Mouse (Mus musculus) hindbrain, embryonic 10.5 days (tissue): ENCODE measurements around the gene Hoxa6. TPM values are rescaled to one million over a fixed set of nuclear protein-coding genes. Genes with fewer than 3 reads are reported as not detected.

Experiments used
- DNase-seq: peaks from one replicate; pipeline ENCODE4 v3.0.0-alpha.2; 2017; ENCODE audit warnings: low spot score
- H3K27ac ChIP-seq: fragments of 300-500 bp; sonication (generic); 2 replicates; pipeline ENCODE4 v1.5.1; 2016; ENCODE audit warnings: mild to moderate bottlenecking, moderate library complexity
- H3K27me3 ChIP-seq: fragments of 300-500 bp; sonication (generic); 2 replicates; pipeline ENCODE4 v1.6.1; 2016; ENCODE audit warnings: mild to moderate bottlenecking; ENCODE audit not compliant: poor library complexity, insufficient read depth, severe bottlenecking
- H3K36me3 ChIP-seq: fragments of 300-500 bp; sonication (generic); 2 replicates; pipeline ENCODE4 v1.6.1; 2016; ENCODE audit warnings: mild to moderate bottlenecking, moderate library complexity
- H3K4me1 ChIP-seq: fragments of 300-500 bp; sonication (generic); replicated peaks from 2 replicates; pipeline ENCODE4 v1.6.1; 2016; ENCODE audit warnings: mild to moderate bottlenecking
- H3K4me3 ChIP-seq: fragments of 300-500 bp; sonication (generic); 2 replicates; pipeline ENCODE4 v1.5.1; 2016; ENCODE audit warnings: mild to moderate bottlenecking, moderate library complexity
- H3K9me3 ChIP-seq: fragments of 300-500 bp; sonication (generic); 2 replicates; pipeline ENCODE4 v1.6.1; 2016; ENCODE audit warnings: mild to moderate bottlenecking, moderate library complexity
- WGBS: fragments of 180-500 bp; shearing (Covaris S2); methylation state at CpG from one replicate; pipeline ENCODE4 v1.1.7; 2016; 5-methylcytosine and 5-hydroxymethylcytosine counted together
- polyA plus RNA-seq: library from polyadenylated mRNA; unstranded; fragments of >200 nt; fragmentation: Nextera tagmentation; extraction: Ambion mirVana; gene quantifications from 2 replicates; pipeline ENCODE4 v1.2.1, GENCODE M21; 2016

Gene Hoxa6
- polyA plus RNA-seq, 1 experiment from 2014 or later = not detected

GRCm38 (mm10) chr6:52246916-52247315 lies 38.4 kb upstream of the Hoxa6 start:
- no peak overlapping the region for H3K27ac ChIP-seq
- 3% methylated on average over 3 of the region's 3 CpGs for WGBS
- H3K4me1 ChIP-seq = peaks cover 9% of the 10 kb centered on the region; the same call in 1 of the 2 replicates
- no peak for DNase-seq
- H3K4me3 ChIP-seq = no peak overlapping the region
- H3K9me3 ChIP-seq = no peaks in the 10 kb centered on the region
- H3K36me3 ChIP-seq = no peaks in the 10 kb centered on the region
- H3K27me3 ChIP-seq = peaks cover 100% of the 10 kb centered on the region

- Histone ChIP-seq H3K27ac (no peak overlapping the region), H3K4me3 (no peak overlapping the region), H3K27me3 (peaks cover 100% of the 10 kb centered on the region), H3K36me3 (no peaks in the 10 kb centered on the region), H3K4me1 (peaks cover 9% of the 10 kb centered on the region; the same call in 1 of the 2 replicates), H3K9me3 (no peaks in the 10 kb centered on the region)
- whole genome bisulfite sequencing = under 1% methylated on average over 26 of the region's 26 CpGs
- no peak for DNase-seq
Observed at GRCm38 (mm10) chr6:52246403-52246803, 37.9 kb upstream of the Hoxa6 start.

DNA sequence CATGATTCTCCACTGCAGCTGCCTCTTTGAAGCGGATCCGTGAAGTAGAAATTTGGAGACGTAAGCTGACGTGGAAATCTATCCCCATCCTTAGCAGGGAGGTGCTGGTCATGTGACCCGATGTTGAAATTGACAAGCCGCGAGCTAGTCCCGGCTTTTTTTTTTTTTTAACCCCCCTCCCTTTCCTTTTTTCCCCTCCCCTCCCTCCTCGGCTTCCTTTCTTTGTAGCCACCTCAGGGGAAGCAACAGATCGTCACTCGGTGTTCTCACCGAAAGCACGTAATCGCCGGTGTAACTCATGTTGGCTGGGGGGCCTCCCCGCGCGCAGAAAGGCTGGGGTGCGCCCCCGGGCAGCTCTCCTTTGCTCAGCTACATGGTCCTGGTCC lies 37.2 kb upstream of the Hoxa6 start, which contains the start of gene Hoxa11:
TSS of gene Hoxa11 (minus strand) at position 54 of the 386 bp plus-strand sequence.
- Histone ChIP-seq H3K4me1 (peaks cover 9% of the 10 kb centered on the region; the same call in 1 of the 2 replicates), H3K4me3 (no peak within 1 kb of the TSS), H3K27me3 (peaks cover 100% of the 10 kb centered on the region), H3K36me3 (no peaks in the 10 kb centered on the region), H3K9me3 (no peaks in the 10 kb centered on the region), H3K27ac (no peak within 1 kb of the TSS)
- 2% methylated on average over 20 of the region's 20 CpGs for WGBS
- no peak for DNase-seq

DNA sequence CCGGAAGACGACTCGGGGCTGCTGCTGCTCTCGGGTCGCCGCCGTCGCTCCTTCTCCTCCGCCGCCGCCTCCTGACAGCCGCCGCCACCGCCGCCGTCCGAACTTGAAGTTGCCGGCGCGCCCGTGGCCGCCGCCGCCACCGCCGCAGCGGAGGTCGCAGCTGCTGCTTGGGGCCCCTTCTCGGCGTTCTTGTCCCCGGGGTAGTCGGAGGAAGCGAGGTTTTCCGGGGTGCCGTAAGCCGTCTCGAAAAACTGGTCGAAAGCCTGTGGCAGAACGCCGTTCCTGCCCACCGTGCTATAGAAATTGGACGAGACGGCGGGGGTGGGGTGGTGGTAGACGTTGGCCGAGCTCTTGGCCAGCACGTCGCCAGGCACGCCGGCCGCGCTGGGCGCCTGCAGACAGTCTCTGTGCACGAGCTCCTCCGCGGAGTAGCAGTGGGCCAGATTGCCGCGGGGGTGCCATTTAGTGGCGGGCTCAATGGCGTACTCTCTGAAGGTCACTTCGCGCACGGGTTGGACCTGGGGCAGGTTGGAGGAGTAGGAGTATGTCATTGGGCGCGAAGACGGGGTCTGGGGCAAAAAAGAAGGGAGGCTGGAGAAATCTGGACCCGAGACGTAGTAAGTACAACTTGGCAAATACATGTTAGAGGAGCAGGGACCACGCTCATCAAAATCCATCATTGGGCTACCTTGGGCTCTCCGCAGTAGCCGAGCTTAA lies 36.7 kb upstream of the Hoxa6 start:
- WGBS = under 1% methylated on average over 71 of the region's 71 CpGs
- Histone ChIP-seq H3K27ac (no peak overlapping the region), H3K27me3 (peaks cover 100% of the 10 kb centered on the region), H3K9me3 (no peaks in the 10 kb centered on the region), H3K4me3 (no peak overlapping the region), H3K4me1 (peaks cover 10% of the 10 kb centered on the region; the same call in 1 of the 2 replicates), H3K36me3 (no peaks in the 10 kb centered on the region)
- no peak for DNase-seq

DNA sequence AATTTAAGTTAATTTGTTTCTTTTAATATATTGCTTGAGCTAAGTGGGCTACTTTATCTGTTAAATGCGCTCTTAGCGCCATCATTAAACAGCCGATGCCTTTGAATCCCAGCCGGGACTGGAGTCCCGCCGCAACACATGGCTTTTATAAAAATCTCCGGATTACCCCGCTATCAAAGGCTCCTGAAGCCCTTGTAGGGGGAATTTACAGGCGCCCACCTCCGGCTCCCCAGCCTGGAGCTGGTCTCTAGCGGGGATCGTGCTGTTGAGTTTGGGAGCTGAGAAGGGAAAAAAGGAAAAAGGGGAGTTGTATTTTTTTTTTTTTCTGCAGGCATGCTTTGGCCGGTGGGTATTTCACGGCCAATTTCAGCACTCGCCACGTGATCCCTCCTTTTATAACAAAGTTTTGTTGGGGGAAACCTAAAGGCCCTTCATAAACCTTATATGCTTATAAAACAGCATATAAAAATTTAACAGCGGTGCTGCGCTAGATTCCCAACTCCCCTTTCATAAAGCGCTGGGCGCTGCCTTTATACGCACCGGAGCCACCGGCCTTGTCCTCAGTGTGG lies 36.0 kb upstream of the Hoxa6 start:
- Histone ChIP-seq H3K4me1 (peaks cover 12% of the 10 kb centered on the region; the same call in 1 of the 2 replicates), H3K27me3 (peaks cover 100% of the 10 kb centered on the region), H3K36me3 (no peaks in the 10 kb centered on the region), H3K27ac (no peak overlapping the region), H3K4me3 (no peak overlapping the region), H3K9me3 (no peaks in the 10 kb centered on the region)
- WGBS = 2% methylated on average over 23 of the region's 23 CpGs
- DNase-seq = no peak

- Histone ChIP-seq H3K36me3 (no peaks in the 10 kb centered on the region), H3K27me3 (peaks cover 100% of the 10 kb centered on the region), H3K4me3 (no peak overlapping the region), H3K4me1 (peaks cover 12% of the 10 kb centered on the region; the same call in 1 of the 2 replicates), H3K27ac (no peak overlapping the region), H3K9me3 (no peaks in the 10 kb centered on the region)
- 1% methylated on average over 12 of the region's 12 CpGs for WGBS
- DNase-seq = no peak
Observed at GRCm38 (mm10) chr6:52243681-52244121, 35.2 kb upstream of the Hoxa6 start.

DNA sequence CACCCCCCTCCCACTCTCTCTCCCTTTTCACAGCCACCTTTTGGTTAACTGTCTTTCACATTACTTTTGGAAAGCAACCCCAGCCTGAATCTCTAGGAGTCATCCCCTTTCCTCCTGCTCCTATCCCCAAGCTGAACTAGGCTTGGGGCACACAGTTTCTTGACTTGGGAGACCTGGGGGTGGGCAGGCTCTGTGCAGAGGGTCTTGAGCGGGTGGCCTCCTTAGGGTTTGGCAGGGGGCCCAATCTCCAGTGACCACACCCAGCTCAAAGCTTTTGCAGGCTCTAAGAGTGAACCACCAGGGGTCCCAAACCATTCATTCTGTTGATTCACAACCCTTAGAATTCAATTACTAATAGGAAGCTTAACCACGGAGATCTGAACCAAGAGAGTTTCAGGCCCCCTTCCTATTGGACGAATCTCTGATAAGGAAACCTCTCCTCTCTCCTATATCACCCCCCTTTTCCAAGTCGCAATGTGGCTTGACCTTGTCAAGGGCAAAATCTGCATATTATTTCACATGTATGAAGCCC lies 34.3 kb upstream of the Hoxa6 start:
- Histone ChIP-seq H3K27me3 (peaks cover 100% of the 10 kb centered on the region), H3K27ac (no peak overlapping the region), H3K9me3 (no peaks in the 10 kb centered on the region), H3K4me3 (no peak overlapping the region), H3K4me1 (peaks cover 12% of the 10 kb centered on the region; the same call in 1 of the 2 replicates), H3K36me3 (no peaks in the 10 kb centered on the region)
- no peak for DNase-seq
- 5% methylated on average over 4 of the region's 4 CpGs for WGBS

DNA sequence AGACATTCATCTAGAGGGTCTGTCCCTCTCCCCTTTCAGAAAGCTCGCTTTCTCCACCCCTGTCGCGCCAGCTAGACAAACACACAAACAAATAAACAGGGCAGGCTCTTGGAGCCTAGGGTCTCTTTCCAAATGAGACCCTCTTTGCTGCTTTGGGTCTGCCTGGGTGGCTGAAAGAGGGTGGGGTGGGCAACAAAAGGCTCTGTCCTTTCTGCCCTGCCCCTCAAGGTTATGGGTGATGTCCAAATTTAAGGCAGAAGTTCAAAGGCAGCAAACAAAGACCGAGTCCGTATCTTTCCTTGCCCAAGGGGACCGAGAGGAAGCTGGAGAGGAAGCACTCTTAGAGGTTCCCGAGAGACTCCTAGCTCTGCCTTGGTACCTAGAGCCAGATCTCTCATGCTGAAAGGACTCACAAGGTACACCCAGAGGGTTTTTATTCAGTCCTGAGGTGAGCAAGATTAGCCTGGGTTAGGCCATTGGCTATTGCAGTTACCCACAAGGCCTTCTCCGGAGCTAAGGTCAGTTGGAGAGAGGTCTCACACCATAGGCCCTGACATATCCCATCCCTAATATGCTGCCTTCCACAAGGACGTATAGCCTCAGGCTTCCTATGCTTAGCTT lies 32.6 kb upstream of the Hoxa6 start:
- H3K27me3 ChIP-seq = peaks cover 100% of the 10 kb centered on the region
- H3K4me3 ChIP-seq = no peak overlapping the region
- WGBS = 4% methylated on average over 9 of the region's 9 CpGs
- H3K9me3 ChIP-seq = no peaks in the 10 kb centered on the region
- H3K27ac ChIP-seq = no peak overlapping the region
- H3K4me1 ChIP-seq = peaks cover 6% of the 10 kb centered on the region; the same call in 1 of the 2 replicates
- H3K36me3 ChIP-seq = no peaks in the 10 kb centered on the region
- DNase-seq = no peak

GRCm38 (mm10) chr6:52240389-52241000 lies 32.0 kb upstream of the Hoxa6 start, which contains the start of gene Hoxa10:
TSS of gene Hoxa10 (minus strand) at chr6:52240854.
- H3K4me3 ChIP-seq = peak within 1 kb of the TSS; percentile 18; the same call in 1 of the 2 replicates
- H3K27me3 ChIP-seq = peaks cover 100% of the 10 kb centered on the region
- H3K4me1 ChIP-seq = peaks cover 4% of the 10 kb centered on the region; the same call in 1 of the 2 replicates
- H3K36me3 ChIP-seq = no peaks in the 10 kb centered on the region
- peak; percentile 87 for DNase-seq
- H3K9me3 ChIP-seq = no peaks in the 10 kb centered on the region
- WGBS = under 1% methylated on average over 35 of the region's 35 CpGs
- no peak within 1 kb of the TSS for H3K27ac ChIP-seq

GRCm38 (mm10) chr6:52239625-52240388 lies 31.3 kb upstream of the Hoxa6 start:
- Histone ChIP-seq H3K27me3 (peaks cover 100% of the 10 kb centered on the region), H3K4me1 (0 out of 2 replicates have a peak, but pooled peaks cover 5% of the 10 kb centered on the region), H3K27ac (no peak overlapping the region), H3K4me3 (peak overlapping the region; percentile 18; the same call in 1 of the 2 replicates), H3K36me3 (no peaks in the 10 kb centered on the region), H3K9me3 (no peaks in the 10 kb centered on the region)
- 2% methylated on average over 30 of the region's 30 CpGs for WGBS
- DNase-seq = no peak

GRCm38 (mm10) chr6:52238976-52239375 lies 30.5 kb upstream of the Hoxa6 start:
- no peak overlapping the region for H3K4me3 ChIP-seq
- H3K36me3 ChIP-seq = no peaks in the 10 kb centered on the region
- 3% methylated on average over 7 of the region's 7 CpGs for WGBS
- no peaks in the 10 kb centered on the region for H3K9me3 ChIP-seq
- no peak for DNase-seq
- peaks cover 13% of the 10 kb centered on the region; the same call in 1 of the 2 replicates for H3K4me1 ChIP-seq
- peaks cover 100% of the 10 kb centered on the region for H3K27me3 ChIP-seq
- H3K27ac ChIP-seq = no peak overlapping the region

DNA sequence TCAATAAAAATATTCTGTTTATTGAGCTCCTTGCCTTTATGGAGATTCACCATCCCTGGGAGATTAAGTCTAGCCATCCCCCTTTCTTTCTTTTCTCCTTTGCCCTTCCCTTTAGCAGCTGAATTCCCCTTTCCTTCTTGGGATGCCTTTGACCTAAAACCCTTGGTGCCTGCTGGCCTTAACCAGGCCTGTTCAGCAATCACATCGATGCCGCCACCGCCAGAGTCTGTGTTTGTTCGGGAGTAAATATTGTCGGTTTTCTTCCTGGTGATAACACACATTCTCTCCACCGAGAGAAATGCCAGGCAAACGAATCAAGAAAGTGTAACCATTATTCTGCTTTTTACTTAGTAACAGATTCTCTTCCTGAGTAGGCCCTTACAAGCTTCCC lies 29.6 kb upstream of the Hoxa6 start:
- WGBS = 2% methylated on average over 7 of the region's 7 CpGs
- no peak overlapping the region for H3K27ac ChIP-seq
- H3K27me3 ChIP-seq = peaks cover 100% of the 10 kb centered on the region
- H3K36me3 ChIP-seq = no peaks in the 10 kb centered on the region
- peaks cover 16% of the 10 kb centered on the region; the same call in 1 of the 2 replicates for H3K4me1 ChIP-seq
- no peak overlapping the region for H3K4me3 ChIP-seq
- no peak for DNase-seq
- no peaks in the 10 kb centered on the region for H3K9me3 ChIP-seq
